Mouse (Mus musculus): Measurements from ENCODE around the gene Tsku. TPM values are rescaled to one million over a fixed set of nuclear protein-coding genes. Genes with fewer than 3 reads are reported as not detected.

Tsku gene
- polyA plus RNA-seq, 1 experiment from 2014 or later: 23.6 TPM

GRCm38 (mm10) chr7:98312185-98312920 lies 48.8 kb downstream of the Tsku start:
- H3K4me1 ChIP-seq (ENCODE audit: control insufficient read depth, insufficient read depth, low read length): peaks cover 6% of the 10 kb centered on the region; the same call in 1 of the 2 replicates
- no peak for DNase-seq (ENCODE audit: low spot score)

GRCm38 (mm10) chr7:98310266-98310665 lies 50.9 kb downstream of the Tsku start:
- no peak overlapping the region for H3K4me3 ChIP-seq (ENCODE audit: low read depth, low read length)
- DNase-seq (ENCODE audit: low spot score) (no peak), ATAC-seq (ENCODE audit: low read depth) (no peak)
- H3K4me2 ChIP-seq (ENCODE audit: low read depth, low read length): no peak overlapping the region
- H3K27ac ChIP-seq (replicated peaks; ENCODE audit: low read depth, low read length): no peak overlapping the region
- H3K36me3 ChIP-seq (ENCODE audit: control insufficient read depth, insufficient read depth, low read length): no peaks in the 10 kb centered on the region
- H3K9ac ChIP-seq (ENCODE audit: low read depth, low read length): no peak overlapping the region
- 57% methylated on average over 6 of the region's 6 CpGs for WGBS
- peaks cover 6% of the 10 kb centered on the region; the same call in 1 of the 2 replicates for H3K4me1 ChIP-seq (ENCODE audit: control insufficient read depth, insufficient read depth, low read length)
- no peaks in the 10 kb centered on the region for H3K27me3 ChIP-seq (replicated peaks; ENCODE audit: control insufficient read depth, insufficient read depth, low read length)
- H3K9me3 ChIP-seq (ENCODE audit: control insufficient read depth, low read length): no peaks in the 10 kb centered on the region

More at GRCm38 (mm10) chr7:98312185-98312920, 48.8 kb downstream of the Tsku start:
- Histone ChIP-seq H3K36me3 (ENCODE audit: control insufficient read depth, insufficient read depth, low read length) (no peaks in the 10 kb centered on the region), H3K27me3 (replicated peaks; ENCODE audit: control insufficient read depth, insufficient read depth, low read length) (no peaks in the 10 kb centered on the region), H3K9me3 (ENCODE audit: control insufficient read depth, low read length) (no peaks in the 10 kb centered on the region), H3K9ac (ENCODE audit: low read depth, low read length) (no peak overlapping the region), H3K4me3 (ENCODE audit: low read depth, low read length) (no peak overlapping the region), H3K27ac (replicated peaks; ENCODE audit: low read depth, low read length) (no peak overlapping the region), H3K4me2 (ENCODE audit: low read depth, low read length) (no peak overlapping the region)
- WGBS: 54% methylated on average over 4 of the region's 4 CpGs
- no peak for ATAC-seq (ENCODE audit: low read depth)

- peak overlapping the region; percentile 88 for H3K4me2 ChIP-seq (ENCODE audit: low read depth, low read length)
- H3K9me3 ChIP-seq (ENCODE audit: control insufficient read depth, low read length): no peaks in the 10 kb centered on the region
- H3K4me1 ChIP-seq (ENCODE audit: control insufficient read depth, insufficient read depth, low read length): peaks cover 6% of the 10 kb centered on the region; the same call in 1 of the 2 replicates
- DNase-seq (ENCODE audit: low spot score) (peak; percentile 97), ATAC-seq (ENCODE audit: low read depth) (peak; percentile 99)
- H3K9ac ChIP-seq (ENCODE audit: low read depth, low read length): peak overlapping the region; percentile 81
- no peaks in the 10 kb centered on the region for H3K27me3 ChIP-seq (replicated peaks; ENCODE audit: control insufficient read depth, insufficient read depth, low read length)
- peak overlapping the region; percentile 71 for H3K4me3 ChIP-seq (ENCODE audit: low read depth, low read length)
- under 1% methylated on average over 26 of the region's 53 CpGs for WGBS
- peak overlapping the region; percentile 45; the same call in 1 of the 2 replicates for H3K27ac ChIP-seq (replicated peaks; ENCODE audit: low read depth, low read length)
- no peaks in the 10 kb centered on the region for H3K36me3 ChIP-seq (ENCODE audit: control insufficient read depth, insufficient read depth, low read length)
Observed at GRCm38 (mm10) chr7:98309219-98310030, 51.7 kb downstream of the Tsku start.

- Histone ChIP-seq H3K4me1 (ENCODE audit: control insufficient read depth, insufficient read depth, low read length) (peaks cover 6% of the 10 kb centered on the region; the same call in 1 of the 2 replicates), H3K27ac (replicated peaks; ENCODE audit: low read depth, low read length) (peak overlapping the region; percentile 45; the same call in 1 of the 2 replicates), H3K27me3 (replicated peaks; ENCODE audit: control insufficient read depth, insufficient read depth, low read length) (no peaks in the 10 kb centered on the region), H3K9me3 (ENCODE audit: control insufficient read depth, low read length) (no peaks in the 10 kb centered on the region), H3K9ac (ENCODE audit: low read depth, low read length) (peak overlapping the region; percentile 81), H3K36me3 (ENCODE audit: control insufficient read depth, insufficient read depth, low read length) (no peaks in the 10 kb centered on the region), H3K4me3 (ENCODE audit: low read depth, low read length) (peak overlapping the region; percentile 71), H3K4me2 (ENCODE audit: low read depth, low read length) (peak overlapping the region; percentile 88)
- DNase-seq (ENCODE audit: low spot score) (peak; percentile 23), ATAC-seq (ENCODE audit: low read depth) (peak; percentile 53; the same call in 1 of the 2 replicates)
- 1% methylated on average over 7 of the region's 33 CpGs for WGBS
Observed at GRCm38 (mm10) chr7:98308607-98309218, 52.4 kb downstream of the Tsku start.

GRCm38 (mm10) chr7:98307921-98308606 lies 53.1 kb downstream of the Tsku start:
- H3K4me3 ChIP-seq (ENCODE audit: low read depth, low read length): peak overlapping the region; percentile 71
- DNase-seq (ENCODE audit: low spot score) (peak; percentile 46), ATAC-seq (ENCODE audit: low read depth) (no peak)
- peak overlapping the region; percentile 81 for H3K9ac ChIP-seq (ENCODE audit: low read depth, low read length)
- no peak overlapping the region for H3K27ac ChIP-seq (replicated peaks; ENCODE audit: low read depth, low read length)
- 39% methylated on average over 9 of the region's 9 CpGs for WGBS
- no peaks in the 10 kb centered on the region for H3K27me3 ChIP-seq (replicated peaks; ENCODE audit: control insufficient read depth, insufficient read depth, low read length)
- peak overlapping the region; percentile 88 for H3K4me2 ChIP-seq (ENCODE audit: low read depth, low read length)
- H3K9me3 ChIP-seq (ENCODE audit: control insufficient read depth, low read length): no peaks in the 10 kb centered on the region
- H3K4me1 ChIP-seq (ENCODE audit: control insufficient read depth, insufficient read depth, low read length): peaks cover 6% of the 10 kb centered on the region; the same call in 1 of the 2 replicates
- H3K36me3 ChIP-seq (ENCODE audit: control insufficient read depth, insufficient read depth, low read length): no peaks in the 10 kb centered on the region

GRCm38 (mm10) chr7:98307411-98307810 lies 53.7 kb downstream of the Tsku start:
- no peaks in the 10 kb centered on the region for H3K36me3 ChIP-seq (ENCODE audit: control insufficient read depth, insufficient read depth, low read length)
- peaks cover 6% of the 10 kb centered on the region; the same call in 1 of the 2 replicates for H3K4me1 ChIP-seq (ENCODE audit: control insufficient read depth, insufficient read depth, low read length)
- ATAC-seq (ENCODE audit: low read depth) (no peak), DNase-seq (ENCODE audit: low spot score) (no peak)
- H3K9ac ChIP-seq (ENCODE audit: low read depth, low read length): no peak overlapping the region
- H3K4me2 ChIP-seq (ENCODE audit: low read depth, low read length): no peak overlapping the region
- H3K27ac ChIP-seq (replicated peaks; ENCODE audit: low read depth, low read length): no peak overlapping the region
- H3K4me3 ChIP-seq (ENCODE audit: low read depth, low read length): no peak overlapping the region
- WGBS: 93% methylated on average over 2 of the region's 2 CpGs
- no peaks in the 10 kb centered on the region for H3K27me3 ChIP-seq (replicated peaks; ENCODE audit: control insufficient read depth, insufficient read depth, low read length)
- no peaks in the 10 kb centered on the region for H3K9me3 ChIP-seq (ENCODE audit: control insufficient read depth, low read length)
